Mouse (Mus musculus): ENCODE measurements around the gene Sspo.

DNA sequence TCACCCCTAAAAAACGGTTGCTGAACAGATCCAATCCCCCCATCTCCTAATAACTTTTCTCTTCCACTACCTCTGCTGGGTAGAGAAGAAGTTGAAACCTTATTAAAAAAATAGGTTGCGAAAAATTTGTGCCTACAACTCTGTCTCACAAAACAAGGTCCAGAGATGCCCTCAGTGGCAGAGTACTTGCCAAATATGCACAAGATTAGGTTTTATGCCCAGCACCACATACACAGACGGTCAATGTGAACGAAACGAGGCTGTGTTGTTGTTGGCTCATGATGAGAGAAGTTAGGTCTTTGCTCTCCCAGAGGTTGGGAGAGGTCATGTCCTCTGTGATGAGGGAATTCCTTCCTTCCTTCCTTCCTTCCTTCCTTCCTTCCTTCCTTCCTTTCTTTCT is 97.2 kb downstream of the Sspo start:
- TF ChIP-seq CTCF (IDR thresholded peaks at IDR 0.05; ENCODE audit: low read depth) (no peak), EP300 (optimal IDR thresholded peaks at IDR 0.05) (no peak)

Data from stomach, postnatal 0 days (tissue).